Mouse (Mus musculus) limb, embryonic 14.5 days (tissue): ENCODE results near the gene Pla2g4a. TPM values are rescaled to one million over a fixed set of nuclear protein-coding genes. Genes with fewer than 3 reads are reported as not detected.

Experiments
- ATAC-seq: fragments of 200-750 bp; cut with Nextera tagmentation; 2 replicates; pipeline ENCODE4 v1.8.0; 2017; ENCODE audit warnings: low read depth, moderate number of reproducible peaks, moderate TSS enrichment; ENCODE audit not compliant: low FRiP score
- DNase-seq: peaks from one replicate; pipeline ENCODE4 v3.0.0-alpha.2; 2015; ENCODE audit warnings: low spot score
- H3K27ac ChIP-seq: fragments of 300-500 bp; sonication (generic); replicated peaks from 2 replicates; pipeline ENCODE4 v1.5.1; 2014; ENCODE audit warnings: low read depth, mild to moderate bottlenecking, low read length, moderate library complexity, mixed read lengths
- H3K27me3 ChIP-seq: fragments of 300-500 bp; sonication (generic); 2 replicates; pipeline ENCODE4 v1.6.1; 2014; ENCODE audit warnings: low read length, mixed read lengths; ENCODE audit not compliant: control insufficient read depth, insufficient read depth
- H3K36me3 ChIP-seq: fragments of 300-500 bp; sonication (generic); 2 replicates; pipeline ENCODE4 v1.6.1; 2014; ENCODE audit warnings: mild to moderate bottlenecking, low read length, moderate library complexity, mixed read lengths; ENCODE audit not compliant: control insufficient read depth, insufficient read depth
- H3K4me1 ChIP-seq: fragments of 300-500 bp; sonication (generic); 2 replicates; pipeline ENCODE4 v1.6.1; 2014; ENCODE audit warnings: antibody characterized with exemption, low read length, mixed read lengths; ENCODE audit not compliant: control insufficient read depth, insufficient read depth
- H3K4me2 ChIP-seq: fragments of 300-500 bp; sonication (generic); replicated peaks from 2 replicates; pipeline ENCODE4 v1.6.1; 2014; ENCODE audit warnings: low read depth, mild to moderate bottlenecking, low read length, moderate library complexity; ENCODE audit not compliant: severe bottlenecking
- H3K4me3 ChIP-seq: fragments of 300-500 bp; sonication (generic); replicated peaks from 2 replicates; pipeline ENCODE4 v1.5.1; 2014; ENCODE audit warnings: low read length
- H3K9ac ChIP-seq: fragments of 300-500 bp; sonication (generic); 2 replicates; pipeline ENCODE4 v1.6.1; 2014; ENCODE audit warnings: mild to moderate bottlenecking, low read depth, low read length, moderate library complexity; ENCODE audit not compliant: severe bottlenecking
- H3K9me3 ChIP-seq: fragments of 300-500 bp; sonication (generic); 2 replicates; pipeline ENCODE4 v1.6.1; 2016; ENCODE audit warnings: low read length; ENCODE audit not compliant: control insufficient read depth
- POLR2A ChIP-seq: fragments of 200-500 bp; IDR thresholded peaks from 2 replicates; pipeline ENCODE4 v1.8.0; 2012; ENCODE audit warnings: inconsistent platforms, mild to moderate bottlenecking, moderate library complexity, borderline replicate concordance; ENCODE audit not compliant: insufficient read depth, insufficient read length; ENCODE audit errors: extremely low read depth
- WGBS: fragments of 180-500 bp; shearing (Covaris S2); extraction: QIAGEN DNeasy Blood & Tissue Kit; methylation state at CpG from one replicate; pipeline ENCODE4 v1.1.7; 2014; 5-methylcytosine and 5-hydroxymethylcytosine counted together
- polyA plus RNA-seq, 2 experiments: library from polyadenylated mRNA; depleted of rRNA in 1 of 2; stranded (reverse) in 1 of 2; unstranded in 1 of 2; fragments of >200 nt; fragmentation: Nextera tagmentation in 1 of 2; extraction: Ambion mirVana in 1 of 2; gene quantifications; 2 replicates each; pipeline versions ENCODE4 v1.2.1 to v1.2.3; 2012 to 2014

The Pla2g4a gene
- polyA plus RNA-seq, 2 experiments, result 11.1 to 19.3 TPM

GRCm38 (mm10) chr1:149946993-149947392 lies 14.1 kb downstream of the Pla2g4a start:
- no peaks in the 10 kb centered on the region for H3K36me3 ChIP-seq
- H3K27me3 ChIP-seq, result no peaks in the 10 kb centered on the region
- H3K9ac ChIP-seq, result no peak overlapping the region
- whole genome bisulfite sequencing, result 66% methylated on average over 5 of the region's 5 CpGs
- TF ChIP-seq POLR2A, result no peak
- no peaks in the 10 kb centered on the region for H3K4me1 ChIP-seq
- ATAC-seq (no peak), DNase-seq (no peak)
- no peak overlapping the region for H3K4me2 ChIP-seq
- no peak overlapping the region for H3K4me3 ChIP-seq
- no peak overlapping the region for H3K27ac ChIP-seq
- no peaks in the 10 kb centered on the region for H3K9me3 ChIP-seq

- 86% methylated on average over 3 of the region's 3 CpGs for WGBS
- Histone ChIP-seq H3K4me1 (no peaks in the 10 kb centered on the region), H3K4me2 (no peak overlapping the region), H3K4me3 (no peak overlapping the region), H3K9me3 (no peaks in the 10 kb centered on the region), H3K27me3 (no peaks in the 10 kb centered on the region), H3K36me3 (no peaks in the 10 kb centered on the region), H3K27ac (no peak overlapping the region), H3K9ac (no peak overlapping the region)
- TF ChIP-seq POLR2A, result no peak
- DNase-seq (no peak), ATAC-seq (no peak)
These were observed 14.7 kb downstream of the Pla2g4a start for GRCm38 (mm10) chr1:149946432-149946831.

GRCm38 (mm10) chr1:149943611-149944010 lies 17.5 kb downstream of the Pla2g4a start:
- 62% methylated on average over 2 of the region's 2 CpGs for WGBS
- Histone ChIP-seq H3K9ac (no peak overlapping the region), H3K36me3 (no peaks in the 10 kb centered on the region), H3K27ac (no peak overlapping the region), H3K4me3 (no peak overlapping the region), H3K9me3 (no peaks in the 10 kb centered on the region), H3K4me1 (no peaks in the 10 kb centered on the region), H3K27me3 (no peaks in the 10 kb centered on the region), H3K4me2 (no peak overlapping the region)
- DNase-seq (no peak), ATAC-seq (no peak)
- TF ChIP-seq POLR2A, result no peak

DNA sequence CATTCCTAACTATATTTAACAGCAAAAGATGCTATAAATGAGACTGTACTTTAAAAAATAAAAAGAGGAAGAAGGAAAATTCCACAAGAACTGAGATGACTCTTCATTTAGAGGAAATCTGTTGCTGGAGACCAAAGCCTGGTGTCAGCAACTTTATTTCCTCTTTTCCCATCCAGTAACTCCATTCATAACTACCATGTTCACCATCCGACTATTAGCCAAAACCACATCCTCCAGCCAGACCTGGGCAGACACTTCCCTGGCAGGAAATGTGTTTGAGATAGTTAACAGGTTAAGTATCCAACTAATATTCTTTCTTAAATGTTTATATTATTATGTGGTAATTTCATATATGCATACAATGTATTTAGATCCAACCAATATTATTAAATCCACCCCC lies 20.8 kb downstream of the Pla2g4a start:
- Histone ChIP-seq H3K9me3 (no peaks in the 10 kb centered on the region), H3K36me3 (no peaks in the 10 kb centered on the region), H3K4me1 (no peaks in the 10 kb centered on the region), H3K27me3 (no peaks in the 10 kb centered on the region), H3K27ac (no peak overlapping the region), H3K4me3 (no peak overlapping the region), H3K9ac (no peak overlapping the region), H3K4me2 (no peak overlapping the region)
- ATAC-seq, result no peak
- 63% methylated on average over 1 of the region's 1 CpGs for WGBS
- no peak for TF ChIP-seq POLR2A
- DNase-seq, result no peak

DNA sequence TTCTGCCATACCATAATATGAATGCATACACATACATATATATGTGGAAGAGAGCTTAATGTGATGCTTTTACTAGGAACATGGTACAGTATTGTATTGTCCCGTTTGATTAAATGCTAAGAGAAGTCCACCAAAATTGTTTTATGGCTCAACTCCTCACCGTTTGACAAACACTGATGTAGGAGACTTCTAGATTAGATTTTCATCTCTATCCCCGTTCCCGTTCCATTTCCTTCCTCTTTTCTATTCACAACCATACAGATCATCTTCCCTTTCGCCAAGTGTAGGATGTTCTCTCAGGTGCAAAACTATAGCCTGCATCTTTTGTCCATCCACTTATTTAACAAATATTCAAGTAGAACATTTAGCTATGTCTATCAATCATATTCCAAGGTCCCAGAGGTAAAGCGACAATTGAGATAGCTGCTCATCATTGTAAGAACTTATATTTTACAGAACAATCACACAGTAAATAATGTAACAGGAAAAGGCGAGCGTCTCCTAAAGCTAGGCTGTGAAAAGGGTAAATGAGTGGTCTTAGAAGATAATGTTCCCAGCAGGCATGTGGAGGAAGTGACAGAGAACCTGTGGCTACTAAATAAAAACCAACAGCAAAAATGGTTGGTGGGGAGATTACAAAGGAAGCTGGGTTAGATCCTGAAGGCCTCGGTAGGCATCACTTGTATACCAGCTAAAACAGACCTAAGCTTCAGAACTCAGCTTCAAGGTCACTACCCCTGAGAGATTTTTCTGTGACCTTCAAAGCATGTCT lies 21.6 kb downstream of the Pla2g4a start:
- DNase-seq, result no peak
- Histone ChIP-seq H3K27me3 (no peaks in the 10 kb centered on the region), H3K4me2 (no peak overlapping the region), H3K9me3 (no peaks in the 10 kb centered on the region), H3K9ac (no peak overlapping the region), H3K27ac (no peak overlapping the region), H3K4me3 (no peak overlapping the region), H3K36me3 (no peaks in the 10 kb centered on the region), H3K4me1 (no peaks in the 10 kb centered on the region)
- ATAC-seq, result no peak
- WGBS, result 90% methylated on average over 9 of the region's 9 CpGs
- no peak for TF ChIP-seq POLR2A
